Mouse (Mus musculus) intestine, postnatal 0 days (tissue): ENCODE data around the gene Gm10521. TPM values are rescaled to one million over a fixed set of nuclear protein-coding genes. Genes with fewer than 3 reads are reported as not detected.

ENCODE experiments used
- ATAC-seq: fragments of 200-750 bp; cut with Nextera tagmentation; 2 replicates; pipeline ENCODE4 v1.8.0; 2017; ENCODE audit warnings: mild to moderate bottlenecking, moderate TSS enrichment, moderate library complexity
- H3K27ac ChIP-seq: fragments of 300-500 bp; sonication (generic); 2 replicates; pipeline ENCODE4 v1.5.1; 2014; ENCODE audit warnings: mild to moderate bottlenecking, low read depth, low read length, moderate library complexity
- H3K27me3 ChIP-seq: fragments of 300-500 bp; sonication (generic); replicated peaks from 2 replicates; pipeline ENCODE4 v1.6.1; 2014; ENCODE audit warnings: low read length, mixed read lengths; ENCODE audit not compliant: control insufficient read depth, insufficient read depth
- H3K36me3 ChIP-seq: fragments of 300-500 bp; sonication (generic); 2 replicates; pipeline ENCODE4 v1.6.1; 2014; ENCODE audit warnings: mild to moderate bottlenecking, moderate library complexity; ENCODE audit not compliant: control insufficient read depth, insufficient read depth
- H3K4me1 ChIP-seq: fragments of 300-500 bp; sonication (generic); replicated peaks from 2 replicates; pipeline ENCODE4 v1.6.1; 2014; ENCODE audit warnings: antibody characterized with exemption, low read length, mixed read lengths; ENCODE audit not compliant: control insufficient read depth, insufficient read depth
- H3K4me2 ChIP-seq: fragments of 300-500 bp; sonication (generic); replicated peaks from 2 replicates; pipeline ENCODE4 v1.6.1; 2014; ENCODE audit warnings: low read depth, mild to moderate bottlenecking, moderate library complexity
- H3K4me3 ChIP-seq: fragments of 300-500 bp; sonication (generic); 2 replicates; pipeline ENCODE4 v1.5.1; 2014; ENCODE audit warnings: low read depth, low read length
- H3K9ac ChIP-seq: fragments of 300-500 bp; sonication (generic); 2 replicates; pipeline ENCODE4 v1.6.1; 2014; ENCODE audit warnings: mild to moderate bottlenecking, low read depth, low read length
- H3K9me3 ChIP-seq: fragments of 300-500 bp; sonication (generic); 2 replicates; pipeline ENCODE4 v1.6.1; 2016; ENCODE audit warnings: mixed run types; ENCODE audit not compliant: control insufficient read depth
- CTCF ChIP-seq: sonication (generic); IDR thresholded peaks from 2 replicates; pipeline ENCODE4 v1.5.1; 2016; ENCODE audit warnings: low read depth, mild to moderate bottlenecking, control low read depth, antibody characterized with exemption, moderate library complexity
- WGBS: fragments of 180-500 bp; shearing (Covaris S2); extraction: QIAGEN DNeasy Blood & Tissue Kit; methylation state at CpG from one replicate; pipeline ENCODE4 v1.1.7; 2014; 5-methylcytosine and 5-hydroxymethylcytosine counted together
- polyA plus RNA-seq: library from polyadenylated mRNA; unstranded; fragments of >200 nt; fragmentation: Nextera tagmentation; extraction: Ambion mirVana; gene quantifications from 2 replicates; pipeline ENCODE4 v1.2.1, GENCODE M21; 2015

The Gm10521 gene
- polyA plus RNA-seq, 1 experiment from 2014 or later: not detected

DNA sequence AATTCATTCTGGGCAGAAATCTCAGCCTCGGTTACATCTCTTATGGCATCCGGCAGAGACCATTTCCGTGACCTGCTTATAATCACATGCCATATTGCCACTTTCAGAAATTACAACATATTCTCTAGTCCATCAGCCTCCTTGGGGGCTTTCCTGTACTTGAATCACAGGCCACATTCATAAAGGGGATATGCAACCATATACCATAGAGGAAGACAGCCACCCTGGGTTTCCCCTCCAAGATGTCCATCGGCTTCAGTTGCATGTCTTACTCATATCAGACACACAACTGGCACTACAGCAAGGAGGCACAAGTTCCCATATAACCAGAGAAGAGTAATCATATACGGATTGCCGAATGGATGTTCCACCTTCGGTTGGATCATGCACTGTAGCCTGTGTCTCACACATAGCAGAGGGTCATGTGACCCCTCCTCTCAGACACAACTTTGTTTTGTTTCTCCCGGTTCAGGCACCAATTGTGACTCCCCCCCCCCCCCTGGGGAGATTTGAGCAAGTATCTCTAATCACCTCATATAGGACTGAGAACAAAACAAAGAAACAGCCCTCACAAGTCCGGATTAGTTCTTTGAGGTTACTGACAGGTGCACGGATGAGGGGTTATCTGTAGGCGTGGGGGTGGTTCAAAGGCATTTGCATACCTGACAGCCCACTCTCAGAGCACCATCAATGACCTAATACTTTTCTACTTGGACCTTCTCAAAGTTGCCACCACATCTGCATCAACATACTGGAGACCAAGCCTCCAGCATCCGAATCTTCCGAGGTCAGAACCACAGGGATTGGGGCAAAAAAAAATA, 20.4 kb downstream of the Gm10521 start:
- no peak for ATAC-seq
- TF ChIP-seq CTCF: no peak
- Histone ChIP-seq H3K4me1 (no peaks in the 10 kb centered on the region), H3K9me3 (no peaks in the 10 kb centered on the region), H3K27ac (no peak overlapping the region), H3K4me2 (no peak overlapping the region), H3K27me3 (no peaks in the 10 kb centered on the region), H3K4me3 (no peak overlapping the region), H3K36me3 (no peaks in the 10 kb centered on the region), H3K9ac (no peak overlapping the region)
- WGBS: 85% methylated on average over 12 of the region's 13 CpGs

DNA sequence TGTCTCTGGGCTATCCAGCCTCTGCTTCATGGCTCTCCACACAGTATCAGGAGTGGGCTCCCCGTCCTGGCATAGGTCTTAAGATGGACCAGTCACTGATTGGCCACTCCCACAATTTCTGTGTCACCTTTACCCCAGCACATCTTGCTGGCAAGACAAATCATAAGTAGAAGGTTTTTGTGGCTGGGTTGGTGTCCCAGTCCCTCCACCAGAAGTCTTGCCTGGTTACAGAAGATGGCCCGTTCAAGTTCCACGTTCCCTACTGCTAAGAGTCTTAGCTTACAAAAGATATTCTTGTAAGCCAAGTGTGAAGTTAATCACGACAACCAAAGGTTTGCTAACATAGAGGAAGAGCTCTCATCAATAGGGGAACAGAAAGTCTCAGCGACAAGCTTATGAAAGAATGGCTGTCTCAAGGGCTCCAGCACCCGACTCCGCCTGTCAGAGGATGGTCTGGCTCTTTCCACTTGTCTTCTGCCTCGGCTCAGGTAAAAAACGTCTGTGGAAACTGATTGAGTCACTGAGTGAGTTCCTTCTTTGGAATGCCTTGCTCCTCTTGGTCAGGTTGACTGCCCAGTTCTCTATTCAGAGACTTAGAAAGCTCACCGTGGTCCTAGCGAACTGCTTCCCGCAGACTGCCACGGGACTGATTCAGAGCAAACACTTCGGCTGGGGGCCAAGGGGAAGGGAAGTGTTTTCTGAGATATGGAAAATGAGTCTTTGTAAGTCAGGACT, 22.0 kb downstream of the Gm10521 start, which contains the start of gene Slamf6:
Gene Slamf6, plus strand, starts transcription at position 211 of the 735 bp plus-strand sequence.
- Histone ChIP-seq H3K4me3 (no peak within 1 kb of the TSS), H3K9ac (no peak within 1 kb of the TSS), H3K4me1 (no peaks in the 10 kb centered on the region), H3K9me3 (no peaks in the 10 kb centered on the region), H3K27me3 (no peaks in the 10 kb centered on the region), H3K4me2 (no peak within 1 kb of the TSS), H3K27ac (no peak within 1 kb of the TSS), H3K36me3 (no peaks in the 10 kb centered on the region)
- no peak for TF ChIP-seq CTCF
- ATAC-seq: no peak
- WGBS: 62% methylated on average over 14 of the region's 14 CpGs

DNA sequence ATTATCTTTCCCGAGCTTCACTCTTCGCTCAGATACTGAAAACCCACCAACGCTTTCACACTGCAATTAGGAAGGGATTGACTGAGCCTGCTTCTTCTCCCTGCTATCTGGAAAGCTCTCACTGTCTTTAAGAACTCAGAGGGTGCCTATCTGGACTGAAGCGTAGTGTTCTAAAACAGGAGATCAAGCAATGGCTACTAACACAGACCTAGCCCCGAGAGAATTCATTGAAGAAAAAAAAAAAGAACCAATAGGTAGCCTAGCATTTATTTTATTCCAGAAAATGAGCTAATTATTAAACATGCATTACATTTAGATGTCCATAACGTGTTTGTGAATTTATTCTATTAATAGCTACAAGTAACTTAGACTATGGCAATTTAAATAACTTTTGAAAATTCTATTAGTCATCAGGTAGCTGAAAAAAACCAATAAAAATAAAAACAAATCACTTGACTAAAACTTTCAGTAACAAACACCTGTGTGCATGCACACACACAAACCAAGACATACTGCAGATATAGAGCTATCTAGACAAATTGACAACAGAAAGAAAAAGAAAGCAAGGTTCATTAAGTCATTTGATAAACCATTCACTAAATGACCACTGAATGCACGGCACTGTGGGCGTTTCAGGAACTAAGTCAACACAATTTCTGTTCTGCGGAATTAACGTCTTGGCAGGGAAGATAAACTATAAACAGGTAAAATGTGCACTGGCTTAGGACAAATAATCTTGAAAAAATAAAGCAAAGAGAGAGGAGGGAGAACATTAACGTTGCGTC, 22.9 kb downstream of the Gm10521 start:
- Histone ChIP-seq H3K4me1 (no peaks in the 10 kb centered on the region), H3K9ac (no peak overlapping the region), H3K9me3 (no peaks in the 10 kb centered on the region), H3K27ac (no peak overlapping the region), H3K27me3 (no peaks in the 10 kb centered on the region), H3K4me3 (no peak overlapping the region), H3K4me2 (no peak overlapping the region), H3K36me3 (no peaks in the 10 kb centered on the region)
- no peak for TF ChIP-seq CTCF
- no peak for ATAC-seq
- 65% methylated on average over 12 of the region's 12 CpGs for WGBS

DNA sequence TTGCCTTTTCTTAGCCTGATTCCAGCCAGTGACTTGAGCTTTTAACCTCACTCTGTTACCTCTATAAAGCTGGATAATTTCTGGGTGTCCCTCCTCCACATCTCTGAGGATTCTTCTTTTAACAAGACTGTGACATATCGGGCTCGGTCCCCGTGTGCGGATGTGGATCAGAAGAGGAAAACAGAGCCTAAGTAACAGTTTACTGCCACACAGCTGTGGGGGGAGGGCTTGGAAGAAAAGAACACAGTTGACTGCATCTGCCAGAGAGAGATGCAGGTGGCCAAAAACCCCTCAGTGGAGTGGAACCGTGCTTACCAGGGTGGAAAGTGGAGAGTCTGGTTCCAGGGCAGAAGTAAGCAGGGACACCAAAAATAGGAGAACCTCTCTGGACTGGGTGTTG, 23.7 kb downstream of the Gm10521 start:
- H3K27ac ChIP-seq: no peak overlapping the region
- no peaks in the 10 kb centered on the region for H3K27me3 ChIP-seq
- H3K4me2 ChIP-seq: no peak overlapping the region
- no peaks in the 10 kb centered on the region for H3K9me3 ChIP-seq
- H3K9ac ChIP-seq: no peak overlapping the region
- no peak for ATAC-seq
- H3K4me3 ChIP-seq: no peak overlapping the region
- 92% methylated on average over 5 of the region's 5 CpGs for WGBS
- no peaks in the 10 kb centered on the region for H3K4me1 ChIP-seq
- no peaks in the 10 kb centered on the region for H3K36me3 ChIP-seq
- no peak for TF ChIP-seq CTCF

DNA sequence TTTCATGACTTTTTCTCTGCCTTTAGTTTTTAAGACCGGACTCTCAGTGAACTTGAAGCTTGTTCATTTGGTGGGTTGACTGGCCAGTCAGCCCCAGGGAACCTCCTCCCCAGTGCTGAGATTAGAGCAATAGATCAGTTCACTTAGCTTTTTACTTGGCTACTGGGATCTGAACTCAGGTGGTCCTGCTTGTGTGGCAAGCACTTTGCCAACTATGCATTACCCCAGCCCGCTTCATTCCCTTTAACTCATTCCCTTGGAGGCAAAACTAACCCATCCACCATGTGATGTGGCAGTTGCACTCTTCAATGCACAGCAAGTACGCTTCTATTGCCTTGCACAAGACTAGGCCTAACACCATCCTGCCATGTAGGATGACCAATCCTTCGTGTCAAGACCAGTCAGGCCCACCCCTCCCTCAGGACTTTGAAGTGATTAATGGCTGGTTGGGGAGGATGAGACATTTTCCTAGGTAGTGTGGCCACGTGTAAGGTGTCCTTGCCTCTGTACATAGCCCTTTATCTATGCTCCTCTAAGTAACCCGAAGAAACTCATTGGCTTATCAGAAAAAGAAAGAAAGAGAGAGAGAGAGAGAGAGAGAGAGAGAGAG, 24.5 kb downstream of the Gm10521 start:
- H3K9me3 ChIP-seq: no peaks in the 10 kb centered on the region
- H3K4me1 ChIP-seq: no peaks in the 10 kb centered on the region
- ATAC-seq: no peak
- no peaks in the 10 kb centered on the region for H3K27me3 ChIP-seq
- no peak overlapping the region for H3K9ac ChIP-seq
- no peak overlapping the region for H3K4me2 ChIP-seq
- no peak overlapping the region for H3K27ac ChIP-seq
- no peak overlapping the region for H3K4me3 ChIP-seq
- 79% methylated on average over 6 of the region's 6 CpGs for WGBS
- no peak for TF ChIP-seq CTCF
- H3K36me3 ChIP-seq: no peaks in the 10 kb centered on the region
